Mouse (Mus musculus) lung, embryonic 15.5 days (tissue): Measurements from ENCODE around the gene Rhof. TPM values are rescaled to one million over a fixed set of nuclear protein-coding genes. Genes with fewer than 3 reads are reported as not detected.

Experiments
- polyA plus RNA-seq: library from polyadenylated mRNA; unstranded; fragments of >200 nt; fragmentation: Nextera tagmentation; extraction: Ambion mirVana; gene quantifications from 2 replicates; pipeline ENCODE4 v1.2.1, GENCODE M21; 2015

Rhof gene
- polyA plus RNA-seq, 1 experiment from 2014 or later, result 2.8 TPM

Other genes with a start within 250 kb of the Rhof start
- 36.4 and 38.1 TPM in 2 replicates for gene Kdm2b, start 142.9 kb downstream of the Rhof start, polyA plus RNA-seq
- gene Orai1, start 117.6 kb downstream of the Rhof start, polyA plus RNA-seq, result 18.2 and 20.0 TPM in 2 replicates
- 1.3 and 1.5 TPM in 2 replicates for gene Morn3, start 85.7 kb downstream of the Rhof start, polyA plus RNA-seq
- 12.8 and 14.0 TPM in 2 replicates for gene Tmem120b, start 64.3 kb downstream of the Rhof start, polyA plus RNA-seq
- gene Setd1b, start 9.5 kb upstream of the Rhof start, polyA plus RNA-seq, result 8.7 and 9.2 TPM in 2 replicates
- gene Psmd9, start 36.7 kb upstream of the Rhof start, polyA plus RNA-seq, result 85.3 and 88.7 TPM in 2 replicates
- gene Hpd, start 50.0 kb upstream of the Rhof start, polyA plus RNA-seq, result 0.72 TPM in 1 of 2 replicates, not detected in the other
- gene Wdr66, start 119.4 kb upstream of the Rhof start, polyA plus RNA-seq, result 0.84 and 1.00 TPM in 2 replicates
- gene Bcl7a, start 211.1 kb upstream of the Rhof start, polyA plus RNA-seq, result 21.2 and 24.6 TPM in 2 replicates